16 mouse cellular contexts compared by ENCODE assay signal in genomic region chr13:43146515-43147258, GRCm38 (mm10). TPM values are rescaled to one million over a fixed set of nuclear protein-coding genes. Genes with fewer than 3 reads are reported as not detected.
DNase-seq lines count a peak whose midpoint lies in the region; ATAC-seq and TF ChIP-seq lines count a peak whose summit lies in the region.
"Had no signal": no experiment of that assay in that cellular context is flagged by ENCODE, and none has a peak within 500 bp of the region (broad histone marks: within the 10 kb centered on the region; RNA-seq: fewer than 3 reads in every experiment).

No protein-coding gene starts in this region.

- no peak overlapping the region for H3K9ac ChIP-seq in intestine, embryonic 15.5 days
- H3K9ac ChIP-seq in intestine, postnatal 0 days (ENCODE audit: low read depth, low read length) = no peak overlapping the region
- no peak overlapping the region for H3K9ac ChIP-seq in kidney, embryonic 16.5 days (replicated peaks; ENCODE audit: low read length)
- H3K9ac ChIP-seq: forebrain, embryonic 13.5 days; lung, embryonic 14.5 days had no signal

- CTCF ChIA-PET in Patski (lab: Charles Lee) = no interaction called here

- POLR2A ChIA-PET in Patski (lab: Charles Lee) = interaction anchor here (0.5 kb wide), 1 partner anchor 21 kb away, joined by 3 read pairs; no protein-coding TSS in a partner anchor

- TF ChIP-seq POLR2A in cerebellum, adult 2 months (IDR thresholded peaks at IDR 0.05; ENCODE audit: borderline replicate concordance, insufficient read depth, low read length) = no peak

- no peak overlapping the region for H3K4me3 ChIP-seq in intestine, embryonic 15.5 days (replicated peaks)
- no peak overlapping the region for H3K4me3 ChIP-seq in intestine, postnatal 0 days (ENCODE audit: low read depth, low read length)
- no peak overlapping the region for H3K4me3 ChIP-seq in kidney, embryonic 16.5 days (ENCODE audit: low read length)
- H3K4me3 ChIP-seq in cerebellum, adult 2 months (replicated peaks; ENCODE audit: insufficient read depth, low read depth, low read length) = no peak overlapping the region
- H3K4me3 ChIP-seq: forebrain, embryonic 13.5 days had no signal

- WGBS in intestine, embryonic 15.5 days = 44% methylated on average over 8 of the region's 8 CpGs
- WGBS in intestine, postnatal 0 days = 47% methylated on average over 8 of the region's 8 CpGs
- WGBS in kidney, embryonic 16.5 days = 27% methylated on average over 8 of the region's 8 CpGs
- WGBS in cerebellum, adult 2 months = 46% methylated on average over 8 of the region's 8 CpGs

- TF ChIP-seq CTCF in intestine, postnatal 0 days (IDR thresholded peaks at IDR 0.05; ENCODE audit: low read depth) = no peak
- no peak for TF ChIP-seq CTCF in Patski (IDR thresholded peaks at IDR 0.05)
- TF ChIP-seq CTCF in cerebellum, adult 2 months (IDR thresholded peaks at IDR 0.05; ENCODE audit: borderline replicate concordance, insufficient read depth, low read depth, low read length) = no peak

- in situ Hi-C loops in Patski (cut with MboI; ENCODE audit: low pct_unique_long_range_greater_than_20kb) = no loop called here

- H3K4me1 ChIP-seq in intestine, embryonic 15.5 days (replicated peaks) = no peaks in the 10 kb centered on the region
- no peaks in the 10 kb centered on the region for H3K4me1 ChIP-seq in intestine, postnatal 0 days (replicated peaks; ENCODE audit: control insufficient read depth, insufficient read depth, low read length)
- H3K4me1 ChIP-seq in kidney, embryonic 16.5 days (ENCODE audit: insufficient read depth, low read length) = peaks cover 26% of the 10 kb centered on the region
- 0 out of 2 replicates have a peak, but pooled peaks cover 3% of the 10 kb centered on the region for H3K4me1 ChIP-seq in cerebellum, adult 2 months (ENCODE audit: control insufficient read depth, insufficient read depth, low read length)
- H3K4me1 ChIP-seq: forebrain, embryonic 13.5 days had no signal

- peak; percentile 98 for DNase-seq in Patski (ENCODE audit: low read depth, low spot score)
- DNase-seq in retina, postnatal 1 day = peak; percentile 46
- DNase-seq in cerebellum, adult 2 months = no peak
- DNase-seq in frontal cortex, adult 2 months (ENCODE audit: extremely low spot score in 1 of 2, low spot score in 1 of 2) = no peak
- DNase-seq: cerebellum, adult 18-20 months; heart, adult 11 months; liver; lung, embryonic 14.5 days; right cerebral cortex, postnatal 4 days had no signal

- peak; percentile 31; the same call in 1 of the 2 replicates for ATAC-seq in intestine, embryonic 15.5 days
- ATAC-seq in intestine, postnatal 0 days = no peak
- ATAC-seq in Patski = peak; percentile 81
- ATAC-seq in kidney, embryonic 16.5 days (ENCODE audit: low FRiP score, low TSS enrichment) = peak; percentile 93
- ATAC-seq: forebrain, embryonic 13.5 days; hindbrain, postnatal 0 days; midbrain, embryonic 16.5 days had no signal

- H3K9me3 ChIP-seq in intestine, embryonic 15.5 days = no peaks in the 10 kb centered on the region
- no peaks in the 10 kb centered on the region for H3K9me3 ChIP-seq in intestine, postnatal 0 days (ENCODE audit: control insufficient read depth)
- no peaks in the 10 kb centered on the region for H3K9me3 ChIP-seq in kidney, embryonic 16.5 days (ENCODE audit: low read length)
- H3K9me3 ChIP-seq: forebrain, embryonic 13.5 days had no signal

- no peaks in the 10 kb centered on the region for H3K36me3 ChIP-seq in intestine, embryonic 15.5 days
- no peaks in the 10 kb centered on the region; the same call in 1 of the 2 replicates for H3K36me3 ChIP-seq in intestine, postnatal 0 days (ENCODE audit: control insufficient read depth, insufficient read depth)
- H3K36me3 ChIP-seq in kidney, embryonic 16.5 days (ENCODE audit: insufficient read depth, low read length) = peaks cover 2% of the 10 kb centered on the region; the same call in 1 of the 2 replicates

- no peak overlapping the region for H3K27ac ChIP-seq in intestine, embryonic 15.5 days
- H3K27ac ChIP-seq in intestine, postnatal 0 days (ENCODE audit: low read depth, low read length) = no peak overlapping the region
- H3K27ac ChIP-seq in kidney, embryonic 16.5 days (ENCODE audit: low read length) = peak overlapping the region; percentile 71
- no peak overlapping the region for H3K27ac ChIP-seq in cerebellum, adult 2 months (ENCODE audit: insufficient read depth, low read length)
- H3K27ac ChIP-seq: forebrain, embryonic 13.5 days; hindbrain, postnatal 0 days; macrophage had no signal

- no peak overlapping the region for H3K4me2 ChIP-seq in intestine, embryonic 15.5 days (replicated peaks)
- no peak overlapping the region for H3K4me2 ChIP-seq in intestine, postnatal 0 days (replicated peaks; ENCODE audit: low read depth)
- H3K4me2 ChIP-seq in kidney, embryonic 16.5 days (replicated peaks; ENCODE audit: low read depth, low read length) = no peak overlapping the region
- H3K4me2 ChIP-seq: forebrain, embryonic 13.5 days; lung, embryonic 14.5 days had no signal

- no peaks in the 10 kb centered on the region for H3K27me3 ChIP-seq in intestine, embryonic 15.5 days (replicated peaks)
- H3K27me3 ChIP-seq in intestine, postnatal 0 days (replicated peaks; ENCODE audit: control insufficient read depth, insufficient read depth, low read length) = no peaks in the 10 kb centered on the region
- H3K27me3 ChIP-seq in Patski = no peaks in the 10 kb centered on the region
- H3K27me3 ChIP-seq in kidney, embryonic 16.5 days (ENCODE audit: insufficient read depth, low read length) = no peaks in the 10 kb centered on the region
- no peaks in the 10 kb centered on the region for H3K27me3 ChIP-seq in cerebellum, adult 2 months (ENCODE audit: control insufficient read depth, insufficient read depth, low read length)
- H3K27me3 ChIP-seq: forebrain, embryonic 13.5 days had no signal

RNA-seq across cellular contexts. Expression of gene Tbc1d7, which starts 24.6 kb away (rescaled TPM):
- polyA plus RNA-seq in intestine, embryonic 15.5 days (2015; fragmentation: Nextera tagmentation; extraction: Ambion mirVana) = 33.4 and 34.2 TPM in 2 replicates
- polyA plus RNA-seq in intestine, postnatal 0 days (2015; fragmentation: Nextera tagmentation; extraction: Ambion mirVana) = 22.0 and 24.1 TPM in 2 replicates
- polyA plus RNA-seq in Patski (2021) = 18.0 TPM
- polyA plus RNA-seq in kidney, embryonic 16.5 days (2015; fragmentation: Nextera tagmentation; extraction: Ambion mirVana) = 57.3 and 58.0 TPM in 2 replicates
- polyA plus RNA-seq in cerebellum, adult 2 months (2012; rRNA removed) = 48.2 and 49.9 TPM in 2 replicates
- polyA plus RNA-seq in frontal cortex, adult 2 months (2012; rRNA removed) = 31.6 and 35.8 TPM in 2 replicates

Comparison
In these comparisons a context has a peak if more than half of its experiments do, and no peak if none do; other contexts are left out.
1. DNase-seq: peak in Patski (single experiment) and retina, postnatal 1 day (single experiment); none in cerebellum, adult 2 months (0 of 2) and frontal cortex, adult 2 months (0 of 2).